Mouse (Mus musculus) embryonic fibroblast, embryonic 13.5 days (primary cell): ENCODE results near the gene Slc38a3. TPM values are rescaled to one million over a fixed set of nuclear protein-coding genes. Genes with fewer than 3 reads are reported as not detected.
A peak's percentile ranks its signal among the peaks of the same experiment; 100 is the strongest.

Experiments used
- H3K27ac ChIP-seq: 2 replicates; pipeline ENCODE4 v1.5.1; 2012; ENCODE audit warnings: low read length, control low read depth, inconsistent platforms; ENCODE audit not compliant: insufficient read depth
- H3K4me1 ChIP-seq: 2 replicates; pipeline ENCODE4 v1.6.1; 2011; ENCODE audit warnings: low read length; ENCODE audit not compliant: control insufficient read depth, insufficient read depth
- H3K4me3 ChIP-seq: 2 replicates; pipeline ENCODE4 v1.5.1; 2011; ENCODE audit warnings: mild to moderate bottlenecking, control low read depth, low read length; ENCODE audit not compliant: insufficient read depth
- CTCF ChIP-seq: IDR thresholded peaks from 2 replicates; pipeline ENCODE4 v1.5.1; 2011; ENCODE audit warnings: mild to moderate bottlenecking, control low read depth, low read length, moderate library complexity, borderline replicate concordance; ENCODE audit not compliant: insufficient read depth
- POLR2A ChIP-seq: IDR thresholded peaks from 2 replicates; pipeline ENCODE4 v1.6.1; 2011; ENCODE audit warnings: low read depth, mild to moderate bottlenecking, control low read depth, low read length, moderate library complexity
- polyA plus RNA-seq: library from polyadenylated mRNA; stranded (reverse); fragments of >200 nt; gene quantifications from 2 replicates; pipeline ENCODE4 v1.2.4, GENCODE M21; 2011; ENCODE audit warnings: low read depth; ENCODE audit not compliant: missing spikeins, insufficient read length

The Slc38a3 gene
- polyA plus RNA-seq, 1 experiment, result 1.1 TPM

DNA sequence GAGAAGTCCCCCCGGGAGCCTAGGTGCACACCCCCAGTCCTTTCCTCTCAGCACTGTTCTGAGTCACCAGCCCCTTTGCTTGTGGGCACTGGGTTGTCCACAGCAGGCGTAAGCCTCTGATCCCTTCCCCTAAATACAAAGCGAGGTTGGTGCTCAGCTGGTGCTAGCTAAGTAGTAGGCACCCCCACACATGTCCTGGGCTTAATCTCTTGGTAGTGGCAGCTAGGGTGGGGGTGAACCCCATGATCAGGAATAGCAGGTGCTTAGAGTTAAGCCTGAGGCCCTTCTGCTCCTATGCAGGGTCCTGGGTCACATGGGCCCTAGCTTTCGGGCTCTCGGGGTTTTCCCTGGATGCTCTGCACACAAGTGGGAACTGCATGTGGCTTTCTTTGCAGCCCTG lies 12.2 kb downstream of the Slc38a3 start:
- Histone ChIP-seq H3K4me3 (no peak overlapping the region), H3K27ac (no peak overlapping the region), H3K4me1 (no peaks in the 10 kb centered on the region)
- TF ChIP-seq POLR2A, result no peak
- TF ChIP-seq CTCF, result no peak

DNA sequence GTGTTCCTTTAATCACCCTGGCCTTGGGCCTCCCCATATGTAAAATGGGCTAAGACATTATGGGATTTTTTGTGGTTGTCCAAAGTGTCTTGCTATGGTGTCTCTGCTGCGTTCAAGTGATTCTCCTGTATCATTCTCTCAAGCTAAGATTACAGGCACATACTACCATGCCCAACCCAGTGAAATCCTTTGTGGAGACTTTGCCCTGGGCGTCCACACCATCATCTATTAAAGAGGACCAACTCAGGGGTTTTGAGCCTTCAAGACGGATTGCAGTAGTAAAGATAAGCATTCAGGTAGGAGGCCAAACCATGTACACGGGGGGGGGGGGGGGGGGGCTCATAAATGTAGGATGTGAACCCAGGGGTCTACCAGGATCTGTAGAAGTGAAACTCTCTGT lies 14.7 kb downstream of the Slc38a3 start:
- TF ChIP-seq POLR2A (no peak), CTCF (no peak)
- Histone ChIP-seq H3K27ac (no peak overlapping the region), H3K4me3 (no peak overlapping the region), H3K4me1 (no peaks in the 10 kb centered on the region)

- TF ChIP-seq POLR2A, result no peak
- no peak for TF ChIP-seq CTCF
- no peak overlapping the region for H3K4me3 ChIP-seq
- H3K27ac ChIP-seq, result no peak overlapping the region
- H3K4me1 ChIP-seq, result no peaks in the 10 kb centered on the region
Observed at GRCm38 (mm10) chr9:107653474-107653873, 15.9 kb downstream of the Slc38a3 start.

GRCm38 (mm10) chr9:107650708-107651481 lies 18.4 kb downstream of the Slc38a3 start:
- no peak overlapping the region for H3K4me3 ChIP-seq
- no peaks in the 10 kb centered on the region for H3K4me1 ChIP-seq
- H3K27ac ChIP-seq, result no peak overlapping the region
- TF ChIP-seq CTCF (no peak), POLR2A (no peak)

GRCm38 (mm10) chr9:107650225-107650624 lies 19.1 kb downstream of the Slc38a3 start:
- H3K27ac ChIP-seq, result no peak overlapping the region
- no peak overlapping the region for H3K4me3 ChIP-seq
- no peak for TF ChIP-seq CTCF
- TF ChIP-seq POLR2A, result no peak
- no peaks in the 10 kb centered on the region for H3K4me1 ChIP-seq

- no peak overlapping the region for H3K4me3 ChIP-seq
- no peak overlapping the region for H3K27ac ChIP-seq
- TF ChIP-seq POLR2A (no peak), CTCF (no peak)
- H3K4me1 ChIP-seq, result 0 out of 2 replicates have a peak, but pooled peaks cover 5% of the 10 kb centered on the region
Observed at GRCm38 (mm10) chr9:107648767-107649166, 20.6 kb downstream of the Slc38a3 start.

DNA sequence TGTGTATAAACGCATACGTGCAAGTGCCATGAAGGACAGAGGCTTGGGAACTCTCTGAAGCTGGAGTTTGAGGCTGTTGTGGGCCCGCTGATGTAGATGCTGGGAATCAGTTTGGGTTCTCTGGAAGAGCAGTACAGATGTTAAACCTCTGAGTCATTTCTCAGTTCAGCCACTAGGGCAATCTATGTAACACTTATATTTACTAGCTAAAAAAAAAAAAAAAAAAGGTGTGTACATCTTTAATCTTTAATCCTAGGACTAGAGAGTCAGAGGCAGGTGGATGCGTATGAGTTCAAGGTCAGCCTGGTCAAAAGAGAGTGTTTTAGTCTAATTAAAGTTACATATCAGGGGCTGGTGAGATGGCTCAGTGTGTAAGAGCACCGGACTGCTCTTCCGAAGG lies 22.4 kb downstream of the Slc38a3 start:
- Histone ChIP-seq H3K27ac (no peak overlapping the region), H3K4me1 (0 out of 2 replicates have a peak, but pooled peaks cover 5% of the 10 kb centered on the region), H3K4me3 (no peak overlapping the region)
- TF ChIP-seq CTCF (no peak), POLR2A (no peak)

- 0 out of 2 replicates have a peak, but pooled peaks cover 5% of the 10 kb centered on the region for H3K4me1 ChIP-seq
- TF ChIP-seq POLR2A (no peak), CTCF (peak; percentile 80)
- no peak overlapping the region for H3K27ac ChIP-seq
- H3K4me3 ChIP-seq, result no peak overlapping the region
Observed at GRCm38 (mm10) chr9:107645577-107645976, 23.8 kb downstream of the Slc38a3 start.

DNA sequence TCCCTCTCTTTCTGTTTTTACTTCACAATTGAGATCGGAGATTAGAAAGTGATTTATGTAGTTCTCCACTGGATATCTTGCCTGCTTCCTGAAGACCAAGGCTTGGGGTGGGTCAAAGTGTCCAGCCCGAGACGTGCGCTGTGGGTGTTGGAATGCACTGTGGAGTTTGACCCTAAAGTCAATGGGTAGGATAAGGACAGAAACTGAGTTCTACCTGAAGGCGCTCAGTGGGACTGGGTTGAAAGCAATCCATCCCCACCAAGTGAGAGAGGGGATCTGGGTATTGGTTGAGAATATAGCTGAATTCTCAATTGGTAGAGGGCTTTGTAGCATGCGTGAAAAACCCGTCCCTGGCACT lies 24.2 kb downstream of the Slc38a3 start:
- Histone ChIP-seq H3K4me3 (no peak overlapping the region), H3K4me1 (0 out of 2 replicates have a peak, but pooled peaks cover 5% of the 10 kb centered on the region), H3K27ac (no peak overlapping the region)
- TF ChIP-seq POLR2A (no peak), CTCF (no peak)

DNA sequence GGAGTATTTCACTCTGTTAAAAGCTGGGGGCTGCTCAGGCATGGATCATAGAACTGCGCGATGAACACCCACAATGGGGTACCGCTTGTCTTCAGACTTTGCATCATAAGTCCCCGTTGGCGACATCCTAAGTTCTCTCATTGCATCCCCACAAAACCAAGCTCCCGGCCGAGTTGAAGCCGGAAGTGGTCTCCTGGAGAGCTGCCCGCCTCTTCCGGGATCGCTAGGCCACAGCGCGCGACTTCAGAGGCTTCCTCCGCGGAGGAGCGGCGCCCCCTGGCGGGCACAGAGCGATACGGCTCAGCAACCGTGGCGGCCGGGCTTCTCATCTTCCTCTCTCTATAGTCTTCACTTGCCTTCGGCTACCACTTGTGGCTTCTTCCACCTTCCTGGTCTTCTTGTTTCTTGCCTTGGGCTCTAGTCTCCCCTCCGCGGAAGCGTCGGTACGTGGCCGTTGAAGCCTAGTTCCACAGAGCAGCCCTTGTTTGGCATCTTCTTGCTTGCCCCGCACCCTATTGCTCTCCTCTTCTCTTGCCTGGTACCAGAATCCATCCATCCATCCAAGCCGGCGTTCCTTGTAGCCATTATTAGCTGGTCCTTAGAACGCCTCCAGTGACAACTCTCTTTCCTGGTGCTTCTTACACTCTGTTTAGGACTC lies 24.7 kb downstream of the Slc38a3 start:
- Histone ChIP-seq H3K27ac (no peak overlapping the region), H3K4me1 (0 out of 2 replicates have a peak, but pooled peaks cover 5% of the 10 kb centered on the region), H3K4me3 (peak overlapping the region; percentile 17)
- peak; percentile 73 for TF ChIP-seq POLR2A
- TF ChIP-seq CTCF, result peak; percentile 81

GRCm38 (mm10) chr9:107643544-107644214 lies 25.7 kb downstream of the Slc38a3 start:
- TF ChIP-seq POLR2A, result no peak
- no peak for TF ChIP-seq CTCF
- Histone ChIP-seq H3K4me3 (no peak overlapping the region), H3K27ac (no peak overlapping the region), H3K4me1 (0 out of 2 replicates have a peak, but pooled peaks cover 5% of the 10 kb centered on the region)
